Mouse (Mus musculus) gastrocnemius, adult 18-20 months (tissue): ENCODE data around the gene Defb10. TPM values are rescaled to one million over a fixed set of nuclear protein-coding genes. Genes with fewer than 3 reads are reported as not detected.
"Not testable (repeated sequence)": the region's sequence is repeated elsewhere in the genome, so short reads cannot be mapped to it uniquely, and the experiment has no call there.

Experiments used
- DNase-seq: peaks from one replicate; pipeline ENCODE4 v3.0.0; 2021; ENCODE audit warnings: low spot score
- long read RNA-seq, 2 experiments: library from polyadenylated mRNA; stranded (forward); transcript quantifications; one replicate each; pipeline ENCODE4 v2.0.0; 2021
- total RNA-seq, 2 experiments: library from RNA; stranded (reverse); gene quantifications; 2 replicates each; pipeline ENCODE4 v1.2.3; 2021

Gene Defb10
- not detected for total RNA-seq
- long read RNA-seq, experiment 1: 0 reads
- long read RNA-seq, experiment 2: 0 reads

GRCm38 (mm10) chr8:21858586-21858985 lies at the start of gene Defb10:
Gene Defb10, plus strand, starts transcription at chr8:21858901.
- not testable (repeated sequence) for DNase-seq

GRCm38 (mm10) chr8:21885321-21885720 lies 26.6 kb downstream of the Defb10 start, which contains the start of gene Defb9:
Gene Defb9, minus strand, starts transcription at chr8:21885421.
- not testable (repeated sequence) for DNase-seq

GRCm38 (mm10) chr8:21906290-21906689 lies 47.6 kb downstream of the Defb10 start, which contains the start of gene Defb11:
Gene Defb11, minus strand, starts transcription at chr8:21906412.
- DNase-seq: not testable (repeated sequence)

Other genes starting within 250 kb of the Defb10 start
- not detected for gene Defa26, start 240.7 kb upstream of the Defb10 start, total RNA-seq
- not detected for gene Defa17, start 203.1 kb upstream of the Defb10 start, total RNA-seq
- not detected for gene Defa34, start 193.1 kb upstream of the Defb10 start, total RNA-seq
- gene AY761184, start 155.3 kb upstream of the Defb10 start, total RNA-seq: not detected
- gene Defa24, start 124.4 kb upstream of the Defb10 start, total RNA-seq: not detected
- not detected for gene Defb50, start 35.4 kb upstream of the Defb10 start, total RNA-seq
- gene Defb2, start 19.0 kb upstream of the Defb10 start, total RNA-seq: not detected
- not detected for gene Defb9, start 26.5 kb downstream of the Defb10 start, total RNA-seq
- not detected for gene Defb11, start 47.5 kb downstream of the Defb10 start, total RNA-seq
- gene Defb15, start 73.8 kb downstream of the Defb10 start, total RNA-seq: not detected
- not detected for gene Defb35, start 79.5 kb downstream of the Defb10 start, total RNA-seq
- not detected for gene Defb13, start 87.9 kb downstream of the Defb10 start, total RNA-seq
- gene Fam90a1a, start 99.8 kb downstream of the Defb10 start, total RNA-seq: not detected
- not detected for gene Ccdc70, start 110.9 kb downstream of the Defb10 start, total RNA-seq
- gene Atp7b, start 201.4 kb downstream of the Defb10 start, total RNA-seq: under 1 TPM in 1 of 2 experiments, not detected in 1; 0.02 TPM
- gene Alg11, start 201.8 kb downstream of the Defb10 start, total RNA-seq: 1 to 10 TPM; 6.2 to 7.6 TPM